Mouse (Mus musculus) neural tube, embryonic 11.5 days (tissue): ENCODE measurements around the gene Dnah8. TPM values are rescaled to one million over a fixed set of nuclear protein-coding genes. Genes with fewer than 3 reads are reported as not detected.

Experiments
- ATAC-seq: fragments of 200-750 bp; cut with Nextera tagmentation; 2 replicates; pipeline ENCODE4 v1.8.0; 2017; ENCODE audit warnings: moderate number of reproducible peaks, mild to moderate bottlenecking, moderate TSS enrichment, moderate library complexity; ENCODE audit not compliant: insufficient read depth, low FRiP score, low TSS enrichment
- DNase-seq: peaks from one replicate; pipeline ENCODE4 v3.0.0-alpha.2; 2015; ENCODE audit warnings: low spot score
- H3K27ac ChIP-seq: fragments of 300-500 bp; sonication (generic); 2 replicates; pipeline ENCODE4 v1.5.1; 2014; ENCODE audit warnings: low read depth, mild to moderate bottlenecking, low read length
- H3K27me3 ChIP-seq: fragments of 300-500 bp; sonication (generic); 2 replicates; pipeline ENCODE4 v1.6.1; 2014; ENCODE audit warnings: mild to moderate bottlenecking, low read length, mixed read lengths; ENCODE audit not compliant: control insufficient read depth, insufficient read depth
- H3K36me3 ChIP-seq: fragments of 300-500 bp; sonication (generic); 2 replicates; pipeline ENCODE4 v1.6.1; 2014; ENCODE audit warnings: mild to moderate bottlenecking, low read length, moderate library complexity, mixed read lengths; ENCODE audit not compliant: control insufficient read depth, insufficient read depth
- H3K4me1 ChIP-seq: fragments of 300-500 bp; sonication (generic); 2 replicates; pipeline ENCODE4 v1.6.1; 2014; ENCODE audit warnings: low read length, mixed read lengths; ENCODE audit not compliant: control insufficient read depth, insufficient read depth
- H3K4me2 ChIP-seq: fragments of 300-500 bp; sonication (generic); 2 replicates; pipeline ENCODE4 v1.6.1; 2014; ENCODE audit warnings: low read depth, mild to moderate bottlenecking, moderate library complexity
- H3K4me3 ChIP-seq: fragments of 300-500 bp; sonication (generic); 2 replicates; pipeline ENCODE4 v1.5.1; 2014; ENCODE audit warnings: low read depth, low read length
- H3K9ac ChIP-seq: fragments of 300-500 bp; sonication (generic); 2 replicates; pipeline ENCODE4 v1.6.1; 2014; ENCODE audit warnings: mild to moderate bottlenecking, low read length
- H3K9me3 ChIP-seq: fragments of 300-500 bp; sonication (generic); 2 replicates; pipeline ENCODE4 v1.6.1; 2016; ENCODE audit warnings: low read length; ENCODE audit not compliant: control insufficient read depth
- WGBS: fragments of 180-500 bp; shearing (Covaris S2); extraction: QIAGEN DNeasy Blood & Tissue Kit; methylation state at CpG from one replicate; pipeline ENCODE4 v1.1.7; 2014; 5-methylcytosine and 5-hydroxymethylcytosine counted together
- polyA plus RNA-seq: library from polyadenylated mRNA; unstranded; fragments of >200 nt; fragmentation: Nextera tagmentation; extraction: Ambion mirVana; gene quantifications from 2 replicates; pipeline ENCODE4 v1.2.1, GENCODE M21; 2014

Dnah8 gene
- polyA plus RNA-seq, 1 experiment from 2014 or later: 1.1 TPM

DNA sequence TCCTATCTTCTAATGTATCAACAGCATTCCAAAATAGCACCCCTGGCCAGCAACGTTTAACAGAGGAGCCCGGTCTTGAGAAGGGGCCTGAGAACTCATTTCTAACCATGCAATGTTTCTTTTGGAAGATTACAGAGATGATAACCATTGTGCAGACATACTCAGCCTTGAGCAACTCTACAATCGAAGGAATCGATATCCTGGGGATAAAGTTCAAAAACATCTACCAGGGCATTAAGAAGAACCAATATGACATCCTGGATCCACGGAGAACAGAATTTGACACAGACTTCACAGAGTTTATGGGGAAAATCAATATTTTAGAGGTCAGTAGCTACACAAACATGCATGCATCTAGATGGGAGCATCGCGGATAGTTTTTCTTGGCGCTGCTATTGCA is 39.0 kb downstream of the Dnah8 start:
- Histone ChIP-seq H3K27ac (no peak overlapping the region), H3K4me2 (no peak overlapping the region), H3K4me3 (no peak overlapping the region), H3K9me3 (no peaks in the 10 kb centered on the region), H3K9ac (no peak overlapping the region), H3K27me3 (no peaks in the 10 kb centered on the region), H3K4me1 (no peaks in the 10 kb centered on the region), H3K36me3 (no peaks in the 10 kb centered on the region)
- ATAC-seq (no peak), DNase-seq (no peak)
- 93% methylated on average over 8 of the region's 8 CpGs for whole genome bisulfite sequencing

DNA sequence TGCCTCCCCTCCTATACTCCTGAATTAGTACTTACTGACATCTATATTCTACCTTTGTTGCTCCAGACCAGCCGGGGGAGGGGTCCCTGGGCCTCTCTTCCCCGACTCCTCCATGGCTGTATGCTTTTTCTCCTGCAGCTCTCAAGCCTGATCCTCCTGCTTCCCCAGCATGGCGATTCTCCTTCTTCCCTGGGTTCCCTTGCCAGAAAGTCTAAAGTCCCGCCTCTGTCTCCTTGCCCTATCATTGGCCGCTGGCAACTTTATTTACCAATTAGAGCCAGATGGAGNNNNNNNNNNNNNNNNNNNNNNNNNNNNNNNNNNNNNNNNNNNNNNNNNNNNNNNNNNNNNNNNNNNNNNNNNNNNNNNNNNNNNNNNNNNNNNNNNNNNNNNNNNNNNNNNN is 40.7 kb downstream of the Dnah8 start:
- H3K4me3 ChIP-seq: no peak overlapping the region
- H3K36me3 ChIP-seq: no peaks in the 10 kb centered on the region
- H3K9me3 ChIP-seq: no peaks in the 10 kb centered on the region
- ATAC-seq: no peak
- 77% methylated on average over 5 of the region's 5 CpGs for WGBS
- DNase-seq: no peak
- no peaks in the 10 kb centered on the region for H3K4me1 ChIP-seq
- no peaks in the 10 kb centered on the region for H3K27me3 ChIP-seq
- H3K4me2 ChIP-seq: no peak overlapping the region
- no peak overlapping the region for H3K27ac ChIP-seq
- H3K9ac ChIP-seq: no peak overlapping the region

DNA sequence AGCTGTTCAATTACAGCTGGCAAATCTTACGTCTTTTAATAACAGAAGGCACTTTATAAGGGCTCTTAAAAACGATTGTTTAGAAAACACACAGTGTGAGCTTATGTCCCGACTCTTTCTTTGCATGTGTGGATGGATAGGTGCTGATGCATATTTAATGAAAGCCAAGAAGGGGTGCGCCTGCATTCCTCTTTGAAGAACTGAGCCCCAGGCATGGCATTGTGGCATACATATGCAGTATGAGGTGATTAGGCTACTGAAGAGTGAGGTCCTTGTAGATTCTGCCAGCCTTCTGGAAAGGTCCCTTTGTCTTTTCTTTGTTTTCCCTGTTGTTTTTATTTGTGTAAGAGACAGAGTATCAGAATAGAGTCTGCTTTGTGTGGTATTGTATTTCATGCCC is 48.4 kb downstream of the Dnah8 start:
- DNase-seq (no peak), ATAC-seq (no peak)
- no peak overlapping the region for H3K4me2 ChIP-seq
- no peaks in the 10 kb centered on the region for H3K27me3 ChIP-seq
- 73% methylated on average over 4 of the region's 4 CpGs for WGBS
- no peak overlapping the region for H3K4me3 ChIP-seq
- H3K27ac ChIP-seq: no peak overlapping the region
- no peak overlapping the region for H3K9ac ChIP-seq
- no peaks in the 10 kb centered on the region for H3K4me1 ChIP-seq
- no peaks in the 10 kb centered on the region for H3K9me3 ChIP-seq
- no peaks in the 10 kb centered on the region for H3K36me3 ChIP-seq

DNA sequence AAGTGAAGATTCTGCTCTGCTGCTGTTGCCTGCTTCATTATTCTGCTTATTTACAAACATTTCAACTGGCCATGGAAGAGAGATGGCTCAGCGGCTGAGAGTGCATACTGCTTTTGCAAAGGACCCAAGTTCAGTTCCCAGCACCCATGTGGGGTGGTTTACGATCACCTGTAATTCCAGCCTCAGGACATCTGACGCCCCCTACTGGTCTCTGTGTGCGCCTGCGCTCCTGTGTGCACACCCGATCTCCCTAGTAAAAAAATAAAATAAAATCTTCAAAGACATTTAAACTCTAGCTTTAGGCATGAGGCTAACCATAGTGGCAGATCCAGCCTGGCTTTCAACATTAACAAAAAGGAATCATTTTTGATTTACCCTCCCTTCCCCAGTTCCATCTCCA is 48.9 kb downstream of the Dnah8 start:
- Histone ChIP-seq H3K27me3 (no peaks in the 10 kb centered on the region), H3K4me1 (no peaks in the 10 kb centered on the region), H3K4me2 (no peak overlapping the region), H3K9me3 (no peaks in the 10 kb centered on the region), H3K27ac (no peak overlapping the region), H3K9ac (no peak overlapping the region), H3K4me3 (no peak overlapping the region), H3K36me3 (no peaks in the 10 kb centered on the region)
- ATAC-seq (no peak), DNase-seq (no peak)
- 91% methylated on average over 6 of the region's 6 CpGs for WGBS

DNA sequence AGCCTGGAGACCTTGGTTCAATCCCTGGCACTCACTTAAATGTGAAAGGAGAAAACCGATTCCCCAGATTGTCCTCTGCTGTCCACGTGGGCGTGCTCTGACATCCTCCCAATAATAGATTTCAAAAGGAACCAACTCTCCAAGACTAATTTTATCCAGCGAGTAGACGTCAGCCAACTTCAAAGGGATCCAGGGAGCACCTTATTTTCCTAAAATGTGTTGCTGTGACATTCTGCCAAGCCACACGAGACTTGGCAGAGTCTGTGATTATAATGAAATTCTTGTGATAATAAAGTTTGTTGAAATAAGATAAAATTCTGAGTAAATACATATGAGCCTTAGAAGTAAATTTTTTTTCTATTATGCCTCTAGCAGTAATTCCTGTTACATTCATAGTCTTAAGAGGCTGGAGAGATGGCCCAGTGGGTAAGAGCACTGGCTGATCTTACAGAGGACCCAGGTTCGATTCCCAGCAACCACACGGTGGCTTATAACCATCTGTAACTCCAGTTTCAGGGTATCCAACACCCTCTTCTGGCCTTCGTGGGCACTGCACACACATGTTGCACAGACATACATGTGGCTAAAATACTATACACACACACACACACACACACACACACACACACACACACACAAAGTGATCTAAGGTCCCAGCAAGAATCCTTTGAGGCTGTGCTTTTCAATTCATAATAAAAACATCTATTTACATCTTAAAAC is 51.0 kb downstream of the Dnah8 start:
- no peak overlapping the region for H3K4me2 ChIP-seq
- H3K36me3 ChIP-seq: no peaks in the 10 kb centered on the region
- H3K27me3 ChIP-seq: no peaks in the 10 kb centered on the region
- ATAC-seq: no peak
- WGBS: 90% methylated on average over 9 of the region's 9 CpGs
- no peak overlapping the region for H3K27ac ChIP-seq
- no peak overlapping the region for H3K4me3 ChIP-seq
- no peaks in the 10 kb centered on the region for H3K9me3 ChIP-seq
- no peak for DNase-seq
- H3K4me1 ChIP-seq: no peaks in the 10 kb centered on the region
- no peak overlapping the region for H3K9ac ChIP-seq

DNA sequence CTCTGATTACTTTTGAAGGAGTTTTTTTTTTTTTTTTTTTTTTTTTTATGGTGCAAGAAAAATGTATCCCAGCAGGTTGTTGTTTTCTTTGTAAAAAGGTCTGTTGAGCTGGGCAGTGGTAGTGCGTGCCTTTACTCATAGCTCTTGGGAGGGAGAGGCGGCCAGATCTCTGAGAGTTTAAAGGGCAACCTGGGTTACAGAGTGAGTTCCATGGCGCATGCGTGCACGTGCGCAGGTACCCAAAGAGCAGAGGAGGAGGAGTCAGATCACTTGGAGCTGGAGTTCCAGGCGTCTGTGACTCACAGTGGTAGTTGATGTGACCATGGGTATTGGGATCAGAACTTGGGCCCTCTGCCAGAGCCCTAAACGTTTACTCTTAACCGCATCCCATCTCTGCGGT is 54.4 kb downstream of the Dnah8 start:
- Histone ChIP-seq H3K9me3 (no peaks in the 10 kb centered on the region), H3K27me3 (no peaks in the 10 kb centered on the region), H3K4me3 (no peak overlapping the region), H3K27ac (no peak overlapping the region), H3K9ac (no peak overlapping the region), H3K36me3 (no peaks in the 10 kb centered on the region), H3K4me1 (no peaks in the 10 kb centered on the region), H3K4me2 (no peak overlapping the region)
- ATAC-seq: no peak
- no peak for DNase-seq
- 91% methylated on average over 10 of the region's 10 CpGs for WGBS

DNA sequence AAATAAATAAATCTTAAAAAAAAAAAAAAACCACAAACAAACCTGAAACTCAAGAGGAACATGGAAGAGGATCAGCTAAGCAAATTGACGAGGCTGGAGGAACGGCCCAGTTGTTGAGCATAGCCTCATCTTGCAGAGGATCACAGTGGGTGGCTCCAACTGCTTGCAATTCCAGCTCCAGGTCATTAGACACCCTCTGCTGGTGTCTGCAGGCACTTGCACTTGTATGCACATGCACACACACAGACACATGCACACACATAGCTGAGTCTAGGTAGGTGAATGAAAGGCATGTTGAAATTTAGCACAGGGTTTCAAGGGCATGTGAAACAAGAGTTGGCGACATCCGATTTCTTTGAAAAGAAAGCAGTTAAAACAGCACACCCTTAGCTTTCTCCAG is 55.5 kb downstream of the Dnah8 start:
- Histone ChIP-seq H3K27me3 (no peaks in the 10 kb centered on the region), H3K9ac (no peak overlapping the region), H3K4me2 (no peak overlapping the region), H3K9me3 (no peaks in the 10 kb centered on the region), H3K4me1 (no peaks in the 10 kb centered on the region), H3K27ac (no peak overlapping the region), H3K4me3 (no peak overlapping the region), H3K36me3 (no peaks in the 10 kb centered on the region)
- ATAC-seq (no peak), DNase-seq (no peak)
- 92% methylated on average over 4 of the region's 4 CpGs for whole genome bisulfite sequencing

DNA sequence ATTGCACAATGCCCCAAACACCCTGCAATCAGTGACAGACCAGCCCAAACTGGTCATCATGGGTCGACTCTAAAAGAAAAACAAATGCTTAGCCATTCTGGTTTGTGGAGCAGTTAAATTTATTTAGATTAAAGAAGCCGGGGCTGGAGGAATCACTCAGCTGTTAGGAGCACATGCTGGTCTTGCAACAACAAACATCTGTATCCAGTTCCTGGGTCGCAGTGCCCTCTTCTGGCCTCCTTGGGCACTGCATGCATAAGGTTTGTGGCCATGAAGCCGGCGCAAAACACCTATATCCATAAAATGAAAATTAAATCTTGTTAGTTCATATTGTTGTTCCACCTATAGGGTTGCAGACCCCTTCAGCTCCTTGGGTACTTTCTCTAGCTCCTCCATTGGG is 57.5 kb downstream of the Dnah8 start:
- 25% methylated on average over 5 of the region's 5 CpGs for WGBS
- no peak overlapping the region for H3K4me2 ChIP-seq
- H3K36me3 ChIP-seq: no peaks in the 10 kb centered on the region
- no peak overlapping the region for H3K4me3 ChIP-seq
- H3K4me1 ChIP-seq: no peaks in the 10 kb centered on the region
- H3K9ac ChIP-seq: no peak overlapping the region
- no peak overlapping the region for H3K27ac ChIP-seq
- ATAC-seq (no peak), DNase-seq (peak; percentile 78)
- H3K27me3 ChIP-seq: no peaks in the 10 kb centered on the region
- no peaks in the 10 kb centered on the region for H3K9me3 ChIP-seq

DNA sequence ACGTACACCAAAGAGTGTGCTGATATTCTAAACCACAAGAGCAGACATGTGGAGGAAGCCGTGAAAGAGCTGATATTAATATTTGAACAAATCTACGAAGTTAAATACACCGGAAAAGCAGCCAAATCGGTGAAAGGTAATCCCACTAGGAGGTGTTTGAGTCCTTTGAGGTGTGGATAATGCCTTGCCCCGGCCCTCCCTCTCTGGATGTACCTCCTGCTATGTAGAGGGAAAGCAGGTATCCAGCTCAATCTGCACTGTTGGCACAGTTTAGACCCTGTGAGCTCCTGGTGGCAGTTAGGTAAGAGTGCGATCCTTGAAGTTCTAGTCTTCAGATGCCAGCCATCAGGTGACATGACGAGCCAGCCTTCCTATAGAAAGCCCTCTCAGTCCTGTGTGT is 66.0 kb downstream of the Dnah8 start:
- Histone ChIP-seq H3K4me2 (no peak overlapping the region), H3K4me1 (no peaks in the 10 kb centered on the region), H3K36me3 (no peaks in the 10 kb centered on the region), H3K27me3 (no peaks in the 10 kb centered on the region), H3K9ac (no peak overlapping the region), H3K9me3 (no peaks in the 10 kb centered on the region), H3K27ac (no peak overlapping the region), H3K4me3 (no peak overlapping the region)
- no peak for DNase-seq
- no peak for ATAC-seq
- 89% methylated on average over 8 of the region's 8 CpGs for WGBS
